Mouse (Mus musculus) kidney, embryonic 14.5 days (tissue): Measurements from ENCODE around the gene Ggcx. TPM values are rescaled to one million over a fixed set of nuclear protein-coding genes. Genes with fewer than 3 reads are reported as not detected.
"Not testable (repeated sequence)": the region's sequence is repeated elsewhere in the genome, so short reads cannot be mapped to it uniquely, and the experiment has no call there.

Source experiments
- ATAC-seq: fragments of 200-750 bp; cut with Nextera tagmentation; 2 replicates; pipeline ENCODE4 v1.8.0; 2017; ENCODE audit warnings: moderate number of reproducible peaks, mild to moderate bottlenecking, moderate TSS enrichment, moderate library complexity; ENCODE audit not compliant: low FRiP score, low TSS enrichment
- H3K27ac ChIP-seq: fragments of 300-500 bp; sonication (generic); 2 replicates; pipeline ENCODE4 v1.5.1; 2014; ENCODE audit warnings: low read depth, mild to moderate bottlenecking, low read length, moderate library complexity, mixed read lengths
- H3K27me3 ChIP-seq: fragments of 300-500 bp; sonication (generic); 2 replicates; pipeline ENCODE4 v1.6.1; 2014; ENCODE audit warnings: mild to moderate bottlenecking, low read length; ENCODE audit not compliant: control insufficient read depth, insufficient read depth
- H3K36me3 ChIP-seq: fragments of 300-500 bp; sonication (generic); 2 replicates; pipeline ENCODE4 v1.6.1; 2014; ENCODE audit warnings: low read length, mixed read lengths; ENCODE audit not compliant: control insufficient read depth, insufficient read depth
- H3K4me1 ChIP-seq: fragments of 300-500 bp; sonication (generic); 2 replicates; pipeline ENCODE4 v1.6.1; 2014; ENCODE audit warnings: low read length, mixed read lengths; ENCODE audit not compliant: control insufficient read depth, insufficient read depth
- H3K4me2 ChIP-seq: fragments of 300-500 bp; sonication (generic); replicated peaks from 2 replicates; pipeline ENCODE4 v1.6.1; 2014; ENCODE audit warnings: low read depth, mild to moderate bottlenecking, low read length
- H3K4me3 ChIP-seq: fragments of 300-500 bp; sonication (generic); 2 replicates; pipeline ENCODE4 v1.5.1; 2014; ENCODE audit warnings: mild to moderate bottlenecking, low read length
- H3K9ac ChIP-seq: fragments of 300-500 bp; sonication (generic); 2 replicates; pipeline ENCODE4 v1.6.1; 2014; ENCODE audit warnings: low read depth, mild to moderate bottlenecking, low read length, moderate library complexity
- H3K9me3 ChIP-seq: fragments of 300-500 bp; sonication (generic); 2 replicates; pipeline ENCODE4 v1.6.1; 2016; ENCODE audit warnings: low read length; ENCODE audit not compliant: control insufficient read depth
- WGBS: fragments of 180-500 bp; shearing (Covaris S2); extraction: QIAGEN DNeasy Blood & Tissue Kit; methylation state at CpG from one replicate; pipeline ENCODE4 v1.1.7; 2014; 5-methylcytosine and 5-hydroxymethylcytosine counted together
- polyA plus RNA-seq: library from polyadenylated mRNA; unstranded; fragments of >200 nt; fragmentation: Nextera tagmentation; extraction: Ambion mirVana; gene quantifications from 2 replicates; pipeline ENCODE4 v1.2.1, GENCODE M21; 2014

The Ggcx gene
- polyA plus RNA-seq, 1 experiment from 2014 or later: 24.7 TPM

DNA sequence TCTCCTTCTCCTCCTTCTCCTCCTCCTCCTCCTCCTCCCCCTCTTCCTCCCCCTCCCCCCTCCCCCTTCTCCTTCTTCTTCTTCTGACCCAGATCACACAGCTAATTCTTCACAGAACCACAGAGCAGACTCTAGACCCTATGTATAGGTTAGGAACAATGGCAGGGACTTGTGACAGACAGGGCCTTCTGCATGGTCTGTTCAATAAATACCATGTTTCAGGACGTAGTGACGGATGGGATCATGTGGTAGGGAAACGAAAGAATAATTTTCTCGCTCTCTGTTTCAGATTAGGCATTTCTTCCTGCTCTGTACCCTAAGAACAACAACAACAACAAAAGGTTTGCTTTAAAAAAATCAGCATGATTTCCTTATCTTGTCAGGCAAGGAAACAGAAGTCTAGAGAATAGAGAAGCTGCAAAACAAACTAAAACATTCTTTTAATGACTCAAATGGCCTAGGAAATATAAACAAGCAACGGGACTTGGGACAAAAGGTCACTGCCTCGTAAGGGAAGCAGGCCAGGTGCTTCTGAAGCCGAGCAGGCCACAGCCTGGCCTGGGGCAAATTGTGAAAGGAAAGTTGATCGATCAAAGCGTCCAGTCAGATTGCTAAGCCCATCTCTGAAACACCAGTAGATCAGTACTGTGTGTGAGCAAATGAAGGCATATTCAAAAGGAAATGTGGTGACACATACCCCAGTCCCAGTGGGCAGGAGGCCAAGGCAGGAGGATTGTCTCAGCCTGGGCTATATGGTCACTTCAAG is 46.1 kb downstream of the Ggcx start:
- Histone ChIP-seq H3K36me3 (no peaks in the 10 kb centered on the region), H3K4me2 (no peak overlapping the region), H3K4me3 (no peak overlapping the region), H3K9ac (no peak overlapping the region), H3K4me1 (peaks cover 5% of the 10 kb centered on the region; the same call in 1 of the 2 replicates), H3K27ac (no peak overlapping the region), H3K27me3 (no peaks in the 10 kb centered on the region), H3K9me3 (no peaks in the 10 kb centered on the region)
- no peak for ATAC-seq
- WGBS: 40% methylated on average over 9 of the region's 9 CpGs

DNA sequence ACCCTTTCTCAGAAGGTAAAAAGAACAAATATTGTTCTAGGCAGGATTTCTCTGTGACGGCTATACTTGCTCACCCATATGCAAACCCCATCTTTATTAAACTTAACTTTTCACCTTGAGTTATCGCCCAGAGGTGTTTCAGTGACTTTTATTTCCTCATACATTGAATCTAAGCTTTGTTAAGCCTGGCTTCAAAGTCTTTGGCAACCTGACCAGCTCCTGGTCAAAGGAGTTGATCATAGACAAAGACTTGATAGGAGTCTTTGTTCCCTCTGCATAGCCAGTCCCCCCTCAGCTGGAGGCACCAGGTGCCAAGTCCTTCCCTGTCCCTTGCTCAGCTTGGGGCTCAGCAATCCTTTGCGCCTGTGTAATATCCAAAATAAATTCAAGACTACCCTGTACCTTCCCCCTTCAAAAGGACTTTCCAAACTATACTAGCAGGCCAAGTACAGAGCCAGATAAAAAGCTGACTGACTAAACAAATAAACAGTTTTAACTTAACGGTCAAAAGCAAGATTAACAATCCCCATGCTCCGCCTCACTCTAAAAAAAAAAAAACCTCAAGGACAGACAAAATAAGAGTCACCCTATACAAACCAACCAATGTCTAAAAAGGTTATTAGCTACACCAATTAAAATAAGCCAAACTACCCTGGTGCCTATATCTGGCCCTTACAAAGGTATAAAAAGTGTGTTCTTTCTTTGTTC is 48.6 kb downstream of the Ggcx start:
- 78% methylated on average over 5 of the region's 5 CpGs for WGBS
- not testable (repeated sequence) for H3K4me1 ChIP-seq, ATAC-seq

DNA sequence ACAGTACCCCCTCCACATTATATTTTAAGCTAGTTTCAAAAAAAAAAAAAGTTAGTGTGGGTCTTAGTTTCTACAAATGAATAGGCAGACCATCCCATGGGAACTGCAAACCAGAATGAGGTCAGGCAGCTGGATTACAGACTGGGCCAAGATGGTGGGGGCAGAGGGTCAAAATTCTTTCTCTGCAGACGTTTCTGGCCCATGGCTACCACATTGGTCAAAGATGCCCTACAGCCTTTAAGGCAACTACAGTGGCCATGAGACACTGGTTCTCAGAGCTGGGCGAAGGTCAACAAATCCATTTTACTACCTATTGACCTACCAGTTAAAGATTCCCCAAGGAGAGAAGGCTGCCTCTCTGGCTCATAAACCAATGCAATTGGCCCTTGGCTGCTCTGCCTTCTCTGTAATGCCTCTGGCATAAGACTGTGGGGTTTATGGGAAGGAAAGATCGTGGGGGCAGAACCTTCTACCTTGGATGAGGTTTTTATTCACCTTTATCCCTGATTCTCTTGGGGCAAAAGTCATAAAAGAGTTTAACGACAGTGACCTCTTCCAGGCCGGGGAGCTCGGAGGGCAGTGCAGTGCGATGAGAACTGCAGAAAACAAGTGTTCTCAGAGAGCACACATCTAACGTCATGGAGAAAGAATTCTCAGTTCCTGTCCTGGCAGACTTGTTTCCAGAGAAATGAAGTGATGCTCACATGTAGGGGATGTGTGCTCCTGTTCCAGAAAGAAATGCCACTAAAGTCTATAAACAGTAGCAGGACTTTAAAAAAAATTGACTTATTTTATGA is 51.5 kb downstream of the Ggcx start:
- H3K27ac ChIP-seq: no peak overlapping the region
- H3K9ac ChIP-seq: no peak overlapping the region

More for the DNA sequence above, 48.6 kb downstream of the Ggcx start:
- not testable (repeated sequence) for H3K4me3 ChIP-seq, H3K27ac ChIP-seq, H3K9ac ChIP-seq, H3K36me3 ChIP-seq, H3K27me3 ChIP-seq, H3K9me3 ChIP-seq, H3K4me2 ChIP-seq

DNA sequence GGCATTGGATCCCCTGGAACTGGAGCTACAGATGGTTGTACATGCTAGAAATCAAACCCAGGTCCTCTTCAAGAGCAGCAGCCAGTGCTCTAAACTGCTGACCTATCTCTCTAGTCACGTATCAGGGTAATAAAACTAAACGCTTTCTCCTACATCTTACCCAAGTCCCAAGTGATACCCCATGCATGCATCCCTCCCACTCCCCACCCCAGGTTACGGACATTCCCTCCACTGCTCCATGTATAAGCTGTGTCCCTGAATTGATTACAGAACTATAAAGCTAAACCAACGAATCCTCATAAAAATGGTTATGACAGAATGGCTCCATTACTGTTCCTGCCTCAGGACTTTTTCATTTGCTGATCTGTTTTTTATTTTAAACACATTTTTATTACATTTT is 52.1 kb downstream of the Ggcx start:
- H3K9me3 ChIP-seq: no peaks in the 10 kb centered on the region
- no peaks in the 10 kb centered on the region for H3K36me3 ChIP-seq
- WGBS: 55% methylated on average over 4 of the region's 4 CpGs
- no peaks in the 10 kb centered on the region for H3K27me3 ChIP-seq
- 0 out of 2 replicates have a peak, but pooled peaks have one; percentile 25 for ATAC-seq
- H3K4me1 ChIP-seq: peaks cover 4% of the 10 kb centered on the region; the same call in 1 of the 2 replicates
- H3K4me3 ChIP-seq: no peak overlapping the region
- H3K9ac ChIP-seq: no peak overlapping the region
- no peak overlapping the region for H3K27ac ChIP-seq
- no peak overlapping the region for H3K4me2 ChIP-seq

More for the DNA sequence above, 51.5 kb downstream of the Ggcx start:
- 18% methylated on average over 8 of the region's 8 CpGs for WGBS
- no peaks in the 10 kb centered on the region for H3K9me3 ChIP-seq
- no peaks in the 10 kb centered on the region for H3K36me3 ChIP-seq
- ATAC-seq: peak; percentile 43; the same call in 1 of the 2 replicates
- peaks cover 6% of the 10 kb centered on the region; the same call in 1 of the 2 replicates for H3K4me1 ChIP-seq
- H3K4me2 ChIP-seq: no peak overlapping the region
- no peak overlapping the region for H3K4me3 ChIP-seq
- no peaks in the 10 kb centered on the region for H3K27me3 ChIP-seq

DNA sequence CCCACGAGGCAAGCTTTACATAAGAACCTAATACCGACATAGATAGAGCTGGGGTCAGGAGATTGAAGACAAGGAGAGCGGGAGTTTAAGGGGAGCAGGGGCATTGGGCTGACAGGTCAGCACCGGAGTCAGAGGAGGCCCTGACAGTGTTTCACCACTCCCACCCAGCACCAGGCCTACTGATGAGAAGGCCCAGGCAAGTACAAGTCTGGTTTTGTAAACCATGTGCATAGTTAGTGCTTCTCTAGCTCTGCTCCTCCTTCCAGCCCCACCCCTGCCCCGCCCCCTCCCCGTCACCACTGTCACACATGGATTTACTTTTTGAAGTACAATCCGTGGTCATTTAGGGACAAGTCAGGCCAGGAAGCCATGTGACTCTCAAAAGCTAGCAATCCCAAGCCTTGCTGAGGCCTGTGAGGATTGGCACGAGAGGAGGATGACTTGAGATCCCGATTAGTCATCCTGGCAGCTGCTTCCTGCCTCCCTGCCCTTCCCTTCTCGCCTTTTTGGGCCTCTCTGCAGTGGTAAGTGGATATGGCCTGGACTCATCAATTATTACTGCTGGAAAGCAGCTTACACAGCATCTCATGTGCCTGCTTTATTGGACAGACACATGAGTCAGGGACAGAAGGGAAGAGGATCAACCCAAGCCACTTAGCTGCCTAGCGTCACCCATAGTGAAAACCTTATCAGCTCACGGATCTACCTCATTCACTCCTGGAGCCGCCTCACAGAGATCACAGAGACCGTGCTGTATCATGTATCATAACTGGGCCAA is 59.3 kb downstream of the Ggcx start:
- ATAC-seq: peak; percentile 84
- H3K27ac ChIP-seq: no peak overlapping the region
- no peaks in the 10 kb centered on the region for H3K36me3 ChIP-seq
- no peaks in the 10 kb centered on the region for H3K9me3 ChIP-seq
- no peak overlapping the region for H3K9ac ChIP-seq
- 25% methylated on average over 14 of the region's 14 CpGs for WGBS
- H3K4me2 ChIP-seq: no peak overlapping the region
- no peak overlapping the region for H3K4me3 ChIP-seq
- no peaks in the 10 kb centered on the region for H3K27me3 ChIP-seq
- no peaks in the 10 kb centered on the region for H3K4me1 ChIP-seq

DNA sequence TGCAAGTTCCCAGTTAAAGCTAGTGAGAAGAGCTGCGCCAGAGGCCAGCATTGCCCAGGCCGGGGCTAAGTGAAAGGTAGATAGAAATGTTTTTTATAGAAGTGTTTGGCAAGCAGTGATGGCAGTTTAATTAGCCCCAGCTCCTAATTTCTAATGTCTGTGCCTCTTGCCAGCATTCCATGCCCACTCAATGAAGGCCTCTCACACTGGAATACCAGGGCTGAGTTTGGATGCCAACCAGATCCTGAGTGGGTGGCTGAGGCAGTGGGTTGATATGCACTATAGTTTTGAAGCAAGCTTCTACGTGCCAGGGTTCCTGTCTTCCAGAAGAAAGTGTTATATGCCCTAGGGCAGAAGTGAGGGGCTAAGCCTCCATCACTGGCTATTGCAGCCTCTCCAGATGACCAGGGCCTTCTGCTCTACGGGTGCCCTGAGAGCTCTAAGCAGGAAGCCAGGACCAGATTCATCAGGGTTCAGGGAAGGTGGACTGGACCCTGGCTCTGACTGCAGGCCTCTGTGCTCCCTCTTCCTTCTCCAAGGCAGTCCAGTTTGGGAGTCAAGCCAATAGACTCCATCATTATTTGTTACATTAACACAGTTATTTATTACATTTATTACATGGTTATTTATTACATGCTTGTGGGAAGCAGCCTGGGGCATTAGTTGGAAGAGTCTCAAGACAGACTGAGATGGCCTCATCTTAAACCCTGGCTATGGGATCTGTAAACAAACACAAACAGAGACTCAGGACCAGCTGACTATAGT is 61.3 kb downstream of the Ggcx start:
- H3K9me3 ChIP-seq: no peaks in the 10 kb centered on the region
- no peak overlapping the region for H3K9ac ChIP-seq
- no peaks in the 10 kb centered on the region for H3K4me1 ChIP-seq
- no peak overlapping the region for H3K4me2 ChIP-seq
- no peak overlapping the region for H3K4me3 ChIP-seq
- no peaks in the 10 kb centered on the region for H3K36me3 ChIP-seq
- ATAC-seq: no peak
- WGBS: 79% methylated on average over 4 of the region's 4 CpGs
- no peak overlapping the region for H3K27ac ChIP-seq
- H3K27me3 ChIP-seq: no peaks in the 10 kb centered on the region

DNA sequence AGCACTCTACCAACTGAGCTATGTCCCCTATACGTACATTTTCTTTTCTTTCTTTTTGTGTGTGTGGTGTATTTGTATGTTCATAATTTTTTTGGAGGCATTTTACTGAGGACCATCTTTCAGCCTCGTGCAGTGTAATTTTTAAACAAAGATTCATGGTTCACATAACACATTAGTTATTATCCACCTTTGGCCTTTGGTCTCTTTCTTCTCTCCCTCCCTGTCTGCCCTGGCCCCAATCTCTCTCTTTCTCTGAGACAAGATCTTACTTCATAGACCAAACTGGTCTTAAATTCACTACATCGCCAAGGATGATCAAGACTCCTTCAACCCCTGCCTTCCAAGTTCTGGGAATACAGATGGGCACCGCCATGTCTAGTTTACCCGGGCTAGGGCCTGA is 62.7 kb downstream of the Ggcx start:
- Histone ChIP-seq H3K27me3 (no peaks in the 10 kb centered on the region), H3K9me3 (no peaks in the 10 kb centered on the region), H3K4me2 (no peak overlapping the region), H3K4me1 (no peaks in the 10 kb centered on the region), H3K27ac (no peak overlapping the region), H3K4me3 (no peak overlapping the region), H3K36me3 (no peaks in the 10 kb centered on the region), H3K9ac (no peak overlapping the region)
- ATAC-seq: no peak
- WGBS: 90% methylated on average over 5 of the region's 5 CpGs

DNA sequence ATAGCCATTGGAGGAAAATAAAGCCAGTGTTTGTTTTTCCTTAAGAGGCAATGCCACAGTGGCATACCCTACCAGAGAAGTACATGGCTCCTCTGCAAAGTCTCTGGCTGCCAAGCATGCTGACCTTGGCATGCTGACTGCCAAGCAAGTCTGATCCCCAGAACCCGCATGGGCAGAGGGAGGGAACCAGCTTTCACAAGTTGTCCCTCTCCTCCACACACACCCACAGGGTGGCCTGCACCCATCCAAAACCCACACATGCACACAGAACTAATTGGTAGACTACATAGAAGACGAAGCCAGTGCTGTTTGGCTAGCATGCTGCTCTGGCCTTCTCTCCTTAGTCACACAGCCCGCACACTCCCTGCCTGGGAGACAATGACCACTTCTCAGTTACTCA is 63.5 kb downstream of the Ggcx start:
- Histone ChIP-seq H3K27ac (no peak overlapping the region), H3K9me3 (no peaks in the 10 kb centered on the region), H3K9ac (no peak overlapping the region), H3K4me1 (no peaks in the 10 kb centered on the region), H3K36me3 (no peaks in the 10 kb centered on the region), H3K27me3 (no peaks in the 10 kb centered on the region), H3K4me2 (no peak overlapping the region), H3K4me3 (no peak overlapping the region)
- 93% methylated on average over 3 of the region's 3 CpGs for WGBS
- no peak for ATAC-seq
